Mouse (Mus musculus): Measurements from ENCODE around the gene Ttc28. TPM values are rescaled to one million over a fixed set of nuclear protein-coding genes. Genes with fewer than 3 reads are reported as not detected.

Ttc28 gene
- polyA plus RNA-seq, 1 experiment: 6.8 TPM

GRCm38 (mm10) chr5:111178324-111179076 lies 298.9 kb downstream of the Ttc28 start:
- 3% methylated on average over 21 of the region's 21 CpGs for WGBS
- H3K27ac ChIP-seq (ENCODE audit: insufficient read depth, low read length): peak overlapping the region; percentile 94

GRCm38 (mm10) chr5:111179651-111180050 lies 300.0 kb downstream of the Ttc28 start:
- TF ChIP-seq POLR2A (IDR thresholded peaks at IDR 0.05; ENCODE audit: low read depth, low read length) (no peak), CTCF (IDR thresholded peaks at IDR 0.05; ENCODE audit: extremely low read depth, insufficient read depth, insufficient read length, insufficient replicate concordance) (no peak)
- H3K4me1 ChIP-seq (ENCODE audit: control insufficient read depth, insufficient read depth, insufficient read length): peaks cover 19% of the 10 kb centered on the region
- WGBS: 91% methylated on average over 7 of the region's 7 CpGs
- DNase-seq (ENCODE audit: low read depth in 1 of 2, low spot score in 2 of 2): no peak
- no peak overlapping the region for H3K4me3 ChIP-seq (ENCODE audit: extremely low read depth, insufficient read depth, insufficient read length)
- peaks cover 2% of the 10 kb centered on the region for H3K36me3 ChIP-seq (ENCODE audit: control insufficient read depth, insufficient read depth, low read length)
- no peak overlapping the region for H3K27ac ChIP-seq (ENCODE audit: insufficient read depth, low read length)
- H3K27me3 ChIP-seq (ENCODE audit: control insufficient read depth, insufficient read depth, low read length): no peaks in the 10 kb centered on the region

More at GRCm38 (mm10) chr5:111178324-111179076, 298.9 kb downstream of the Ttc28 start:
- TF ChIP-seq POLR2A (IDR thresholded peaks at IDR 0.05; ENCODE audit: low read depth, low read length): peak; percentile 68
- TF ChIP-seq CTCF (IDR thresholded peaks at IDR 0.05; ENCODE audit: extremely low read depth, insufficient read depth, insufficient read length, insufficient replicate concordance): no peak
- peak overlapping the region; percentile 63 for H3K4me3 ChIP-seq (ENCODE audit: extremely low read depth, insufficient read depth, insufficient read length)
- peaks cover 2% of the 10 kb centered on the region for H3K36me3 ChIP-seq (ENCODE audit: control insufficient read depth, insufficient read depth, low read length)
- peak; percentile 79 to 82 for DNase-seq (ENCODE audit: low read depth in 1 of 2, low spot score in 2 of 2)
- H3K27me3 ChIP-seq (ENCODE audit: control insufficient read depth, insufficient read depth, low read length): no peaks in the 10 kb centered on the region
- H3K4me1 ChIP-seq (ENCODE audit: control insufficient read depth, insufficient read depth, insufficient read length): peaks cover 19% of the 10 kb centered on the region

- 92% methylated on average over 25 of the region's 25 CpGs for WGBS
- no peak for TF ChIP-seq CTCF (IDR thresholded peaks at IDR 0.05; ENCODE audit: extremely low read depth, insufficient read depth, insufficient read length, insufficient replicate concordance)
- no peak for TF ChIP-seq POLR2A (IDR thresholded peaks at IDR 0.05; ENCODE audit: low read depth, low read length)
- no peak for DNase-seq (ENCODE audit: low read depth in 1 of 2, low spot score in 2 of 2)
- no peak overlapping the region for H3K4me3 ChIP-seq (ENCODE audit: extremely low read depth, insufficient read depth, insufficient read length)
- H3K27me3 ChIP-seq (ENCODE audit: control insufficient read depth, insufficient read depth, low read length): no peaks in the 10 kb centered on the region
- H3K4me1 ChIP-seq (ENCODE audit: control insufficient read depth, insufficient read depth, insufficient read length): peaks cover 19% of the 10 kb centered on the region
- peaks cover 2% of the 10 kb centered on the region for H3K36me3 ChIP-seq (ENCODE audit: control insufficient read depth, insufficient read depth, low read length)
- H3K27ac ChIP-seq (ENCODE audit: insufficient read depth, low read length): no peak overlapping the region
Observed at GRCm38 (mm10) chr5:111180091-111181053, 300.8 kb downstream of the Ttc28 start.

- H3K4me3 ChIP-seq (ENCODE audit: extremely low read depth, insufficient read depth, insufficient read length): no peak overlapping the region
- 91% methylated on average over 7 of the region's 7 CpGs for WGBS
- TF ChIP-seq CTCF (IDR thresholded peaks at IDR 0.05; ENCODE audit: extremely low read depth, insufficient read depth, insufficient read length, insufficient replicate concordance) (no peak), POLR2A (IDR thresholded peaks at IDR 0.05; ENCODE audit: low read depth, low read length) (no peak)
- peaks cover 17% of the 10 kb centered on the region for H3K4me1 ChIP-seq (ENCODE audit: control insufficient read depth, insufficient read depth, insufficient read length)
- no peaks in the 10 kb centered on the region for H3K27me3 ChIP-seq (ENCODE audit: control insufficient read depth, insufficient read depth, low read length)
- H3K27ac ChIP-seq (ENCODE audit: insufficient read depth, low read length): no peak overlapping the region
- no peak for DNase-seq (ENCODE audit: low read depth in 1 of 2, low spot score in 2 of 2)
- peaks cover 2% of the 10 kb centered on the region for H3K36me3 ChIP-seq (ENCODE audit: control insufficient read depth, insufficient read depth, low read length)
Observed at GRCm38 (mm10) chr5:111181204-111181912, 301.8 kb downstream of the Ttc28 start.

GRCm38 (mm10) chr5:111186600-111186999 lies 307.0 kb downstream of the Ttc28 start:
- H3K36me3 ChIP-seq (ENCODE audit: control insufficient read depth, insufficient read depth, low read length): peaks cover 2% of the 10 kb centered on the region
- no peak overlapping the region for H3K4me3 ChIP-seq (ENCODE audit: extremely low read depth, insufficient read depth, insufficient read length)
- H3K27ac ChIP-seq (ENCODE audit: insufficient read depth, low read length): no peak overlapping the region
- no peaks in the 10 kb centered on the region for H3K4me1 ChIP-seq (ENCODE audit: control insufficient read depth, insufficient read depth, insufficient read length)
- H3K27me3 ChIP-seq (ENCODE audit: control insufficient read depth, insufficient read depth, low read length): no peaks in the 10 kb centered on the region
- no peak for DNase-seq (ENCODE audit: low read depth in 1 of 2, low spot score in 2 of 2)
- TF ChIP-seq POLR2A (IDR thresholded peaks at IDR 0.05; ENCODE audit: low read depth, low read length) (no peak), CTCF (IDR thresholded peaks at IDR 0.05; ENCODE audit: extremely low read depth, insufficient read depth, insufficient read length, insufficient replicate concordance) (no peak)
- WGBS: 75% methylated on average over 11 of the region's 11 CpGs

- Histone ChIP-seq H3K27ac (ENCODE audit: insufficient read depth, low read length) (no peak overlapping the region), H3K27me3 (ENCODE audit: control insufficient read depth, insufficient read depth, low read length) (no peaks in the 10 kb centered on the region), H3K36me3 (ENCODE audit: control insufficient read depth, insufficient read depth, low read length) (no peaks in the 10 kb centered on the region), H3K4me1 (ENCODE audit: control insufficient read depth, insufficient read depth, insufficient read length) (peaks cover 3% of the 10 kb centered on the region; the same call in 1 of the 2 replicates), H3K4me3 (ENCODE audit: extremely low read depth, insufficient read depth, insufficient read length) (no peak overlapping the region)
- no peak for DNase-seq (ENCODE audit: low read depth in 1 of 2, low spot score in 2 of 2)
- WGBS: 87% methylated on average over 9 of the region's 9 CpGs
- TF ChIP-seq POLR2A (IDR thresholded peaks at IDR 0.05; ENCODE audit: low read depth, low read length) (no peak), CTCF (IDR thresholded peaks at IDR 0.05; ENCODE audit: extremely low read depth, insufficient read depth, insufficient read length, insufficient replicate concordance) (no peak)
Observed at GRCm38 (mm10) chr5:111191972-111192371, 312.4 kb downstream of the Ttc28 start.

Measured in spleen, adult 2 months (tissue).